Mouse (Mus musculus): ENCODE measurements around the gene Otos.

Gene Otos

DNA sequence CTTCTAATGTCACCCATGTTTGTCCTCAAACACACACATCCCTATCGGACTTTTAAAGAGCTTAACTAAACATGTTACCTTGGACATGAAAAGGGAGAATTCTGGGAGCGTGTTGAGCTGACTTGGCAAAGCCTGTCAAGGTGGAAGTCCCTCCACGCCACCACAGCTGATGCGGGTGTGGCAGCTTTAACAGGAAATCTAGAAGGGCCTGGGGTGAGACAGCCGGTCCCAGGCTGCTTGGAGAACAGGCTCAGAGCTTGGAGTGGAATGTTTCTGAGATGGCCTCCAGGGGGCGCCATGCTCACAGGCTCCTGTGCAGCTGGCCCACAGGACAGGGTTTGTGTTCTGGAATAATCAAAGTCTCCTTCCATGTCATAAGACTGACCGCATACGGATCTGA lies at the start of gene Otos:
TSS of gene Otos (minus strand) at position 169 of the 400 bp plus-strand sequence.
- DNase-seq: peak; percentile 64

DNA sequence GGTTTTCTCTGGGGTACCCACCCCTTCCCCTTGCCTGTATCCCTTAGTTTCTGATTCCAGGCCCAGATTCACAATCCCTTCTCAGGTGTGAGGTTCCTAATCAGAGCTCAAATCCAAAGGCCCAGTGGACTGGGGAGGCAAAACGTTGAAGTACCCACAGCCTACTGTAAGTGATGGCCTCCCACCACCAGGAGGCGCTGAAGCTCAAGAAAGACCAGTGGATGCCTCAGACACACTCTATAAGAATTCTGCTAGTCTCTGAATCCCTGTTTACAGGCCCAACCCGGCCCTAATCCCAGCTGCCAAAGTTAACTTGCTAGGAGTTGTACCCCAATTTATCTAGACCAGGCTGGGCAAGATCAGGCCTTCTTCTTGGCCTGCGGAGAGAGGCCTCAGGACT lies 48.2 kb upstream of the Otos start:
- peak; percentile 74 for DNase-seq

DNA sequence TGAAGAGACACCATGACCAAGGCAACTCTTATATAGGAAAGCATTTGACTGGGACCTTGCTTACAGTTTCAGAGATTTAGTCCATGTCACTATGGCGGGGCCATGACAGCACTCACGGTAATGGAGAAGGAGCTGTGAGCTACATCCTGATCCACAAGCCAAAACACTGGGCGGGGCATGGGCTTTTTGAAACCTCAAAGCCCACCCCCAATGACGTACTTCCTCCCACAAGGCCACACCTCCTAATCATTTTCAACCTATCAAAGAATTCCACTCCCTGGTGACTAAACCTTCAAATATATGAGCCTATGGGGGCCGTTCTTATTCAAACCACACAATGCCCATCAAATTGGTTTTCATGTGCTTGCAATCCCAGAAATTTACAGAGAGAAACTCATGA lies 47.1 kb upstream of the Otos start:
- DNase-seq: no peak

DNA sequence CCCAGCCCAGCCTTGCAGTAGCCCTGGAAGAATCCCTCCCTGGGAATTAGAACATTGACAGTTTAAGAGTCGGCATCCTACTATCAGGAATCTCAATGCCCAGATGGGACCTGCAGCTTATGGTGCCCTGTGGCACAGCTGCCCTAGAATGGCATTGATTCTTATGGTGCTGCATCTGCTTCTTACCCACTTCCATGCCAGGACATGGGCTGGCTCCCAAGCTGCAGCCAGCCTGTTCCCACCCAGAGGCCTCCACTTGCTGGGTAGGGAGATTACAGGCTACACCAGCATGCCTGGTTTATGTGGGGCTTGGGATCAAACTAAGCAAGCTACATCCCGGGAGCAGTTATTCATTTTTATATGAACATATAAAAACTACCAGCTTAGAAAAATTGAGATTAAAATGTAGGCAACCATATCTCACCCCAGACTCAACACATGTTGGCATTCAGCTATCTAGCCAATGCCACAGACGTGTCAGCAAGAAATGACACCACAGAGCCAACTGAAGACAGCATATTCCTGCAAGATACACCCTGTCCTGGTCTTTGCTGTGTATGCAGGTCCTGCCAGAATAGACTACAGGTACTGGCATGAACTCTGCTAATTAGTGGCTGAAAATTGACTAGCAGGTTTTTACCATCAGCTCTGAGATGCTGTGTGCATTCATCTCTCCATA lies 42.7 kb upstream of the Otos start:
- DNase-seq: no peak

DNA sequence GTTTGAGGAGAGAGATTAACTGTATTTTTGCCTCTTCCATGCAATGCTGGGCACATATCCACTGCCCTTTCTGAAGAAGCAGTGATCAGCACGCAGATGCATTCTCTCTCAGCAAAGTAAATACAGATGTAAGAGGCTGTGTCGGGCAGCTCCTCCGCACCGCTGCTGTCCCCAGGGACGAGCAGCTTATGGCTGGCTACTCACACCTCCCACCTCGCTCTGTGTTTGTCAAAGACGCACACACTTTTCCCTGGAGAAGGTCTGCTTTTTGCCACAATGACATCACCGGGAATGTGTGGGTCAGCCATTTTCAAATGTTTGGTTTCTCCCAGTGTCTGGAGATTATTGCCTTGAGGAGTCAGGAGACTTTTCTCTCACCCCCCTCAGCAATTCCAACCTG lies 38.4 kb upstream of the Otos start:
- no peak for DNase-seq

DNA sequence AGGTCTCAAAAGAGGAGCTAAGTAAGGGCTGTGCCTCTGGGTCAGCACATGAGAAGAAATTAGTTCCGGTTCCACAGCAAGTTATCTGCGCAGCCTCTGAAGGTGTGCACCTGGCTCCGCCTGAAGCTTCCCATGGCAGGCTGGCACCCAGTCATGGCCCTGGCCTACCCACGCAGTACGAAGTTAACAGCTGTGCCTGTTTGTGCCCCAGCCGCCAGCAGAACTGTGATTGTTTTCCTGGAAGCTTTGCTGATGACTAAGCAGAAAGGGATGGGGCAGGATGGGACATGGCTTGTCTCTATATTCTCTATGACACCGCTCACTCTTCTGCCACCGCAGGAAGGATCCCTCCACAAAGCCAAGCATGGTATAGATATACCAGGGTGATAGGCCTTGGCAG lies 34.5 kb upstream of the Otos start:
- no peak for DNase-seq

DNA sequence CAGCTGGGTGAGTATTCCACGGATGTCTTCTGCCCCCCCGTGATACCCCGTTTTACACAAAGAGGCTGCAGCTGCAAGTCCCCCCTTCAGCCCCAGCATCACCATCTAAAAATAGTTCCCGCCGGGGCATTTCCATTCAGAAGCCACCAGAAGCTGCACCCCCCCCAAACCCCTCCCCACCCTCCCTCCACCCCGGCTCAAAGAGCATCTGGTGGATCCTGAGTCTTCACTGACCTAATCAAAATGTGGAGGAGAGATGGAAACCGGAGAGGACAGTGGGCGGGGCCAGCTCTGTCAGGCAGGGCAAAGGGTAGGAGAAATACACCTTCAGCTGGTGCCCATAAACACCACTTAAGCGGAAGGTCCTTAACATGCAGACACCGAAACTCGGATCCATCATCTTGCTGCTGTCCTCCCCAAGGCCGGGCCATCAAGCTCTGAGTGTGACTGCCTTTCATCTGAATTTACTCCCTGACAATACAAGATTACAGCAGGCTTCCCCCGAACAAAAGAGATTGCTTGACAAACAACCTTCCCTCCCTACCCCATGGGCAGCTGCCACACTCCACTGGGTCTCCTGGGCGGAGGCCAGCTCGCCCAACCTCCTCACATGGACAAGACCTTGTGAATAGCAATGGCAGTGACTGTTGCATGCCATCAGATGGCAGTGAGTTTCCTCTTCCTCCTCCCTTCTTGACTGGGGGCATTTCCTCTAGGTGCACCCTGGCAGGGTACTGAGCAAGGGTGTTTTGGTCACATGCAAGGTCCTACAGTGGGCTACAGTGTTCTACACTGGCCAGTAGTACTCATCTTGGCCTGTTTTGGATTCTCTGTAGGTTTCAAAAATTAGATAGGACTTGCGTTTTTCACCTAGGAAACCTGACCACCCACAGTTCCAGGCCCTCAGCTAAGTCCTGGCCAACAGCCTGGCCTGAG lies 32.3 kb upstream of the Otos start:
- DNase-seq: no peak

DNA sequence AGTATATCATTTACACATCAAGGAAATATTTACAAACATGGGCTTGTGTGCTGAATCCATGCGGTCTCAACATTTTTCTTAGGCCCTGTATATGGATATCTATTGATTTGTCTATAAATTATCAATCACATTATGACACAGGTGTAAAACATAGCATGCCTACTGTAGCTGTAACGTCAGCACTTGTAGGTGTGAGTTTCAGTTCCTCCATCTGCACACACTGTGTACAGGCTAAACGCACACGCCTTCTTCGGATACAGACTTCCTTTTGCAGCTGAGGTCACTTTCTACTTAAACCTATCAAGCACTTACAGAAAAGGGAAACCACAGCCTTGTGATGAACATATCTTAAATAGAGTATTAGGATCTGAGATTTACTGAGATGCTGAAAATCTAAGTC lies 30.1 kb upstream of the Otos start:
- no peak for DNase-seq

DNA sequence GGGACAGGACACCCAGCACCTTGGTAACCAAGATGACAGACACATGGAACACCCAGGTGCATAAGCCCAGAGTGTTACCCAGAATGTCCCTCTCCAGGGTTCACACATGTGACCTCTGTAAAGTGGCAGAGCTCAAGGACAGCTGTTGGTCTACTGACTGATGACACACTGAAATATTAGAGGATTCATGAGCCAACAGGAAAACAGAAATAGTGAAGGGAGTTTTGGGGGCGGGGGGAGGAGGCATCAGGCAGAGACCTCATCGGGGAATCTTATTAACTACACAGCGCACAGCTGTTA lies 28.0 kb upstream of the Otos start:
- no peak for DNase-seq

DNA sequence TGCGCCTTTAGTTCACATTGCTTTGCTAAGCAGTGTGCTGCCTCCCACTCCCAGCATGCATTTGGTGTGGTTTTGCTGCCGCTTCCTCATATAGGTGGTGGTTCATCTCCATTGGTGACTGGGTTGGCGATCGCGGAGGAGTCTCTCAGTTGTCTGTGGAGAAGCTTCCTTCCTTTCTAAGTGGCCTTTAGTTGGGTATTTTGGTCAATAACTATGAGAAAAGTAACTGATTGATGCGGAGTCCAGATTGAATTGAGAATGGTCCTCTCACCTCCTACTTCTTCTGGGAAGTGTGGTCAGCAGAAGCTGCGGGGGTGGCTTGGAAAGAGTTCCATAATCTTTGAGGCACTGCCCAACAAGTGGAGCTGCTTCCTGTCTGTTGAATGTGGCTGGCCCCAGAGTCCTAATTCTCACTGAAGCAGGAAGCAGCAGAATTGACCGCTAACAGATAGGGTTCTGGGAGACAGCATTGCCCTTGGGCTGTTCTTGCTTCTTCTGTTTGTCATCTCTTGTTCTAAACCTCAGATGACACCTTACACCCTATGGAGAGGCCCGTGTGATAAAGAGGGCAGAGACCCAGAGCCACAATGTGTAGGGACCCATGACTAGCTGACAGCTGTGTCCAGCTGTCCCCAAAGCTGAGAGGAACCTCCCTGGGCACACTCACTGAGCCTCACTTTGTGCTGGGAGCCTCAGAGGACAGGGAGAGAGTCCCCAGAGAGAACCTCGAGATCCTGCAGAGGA lies 27.5 kb upstream of the Otos start:
- DNase-seq: no peak

DNA sequence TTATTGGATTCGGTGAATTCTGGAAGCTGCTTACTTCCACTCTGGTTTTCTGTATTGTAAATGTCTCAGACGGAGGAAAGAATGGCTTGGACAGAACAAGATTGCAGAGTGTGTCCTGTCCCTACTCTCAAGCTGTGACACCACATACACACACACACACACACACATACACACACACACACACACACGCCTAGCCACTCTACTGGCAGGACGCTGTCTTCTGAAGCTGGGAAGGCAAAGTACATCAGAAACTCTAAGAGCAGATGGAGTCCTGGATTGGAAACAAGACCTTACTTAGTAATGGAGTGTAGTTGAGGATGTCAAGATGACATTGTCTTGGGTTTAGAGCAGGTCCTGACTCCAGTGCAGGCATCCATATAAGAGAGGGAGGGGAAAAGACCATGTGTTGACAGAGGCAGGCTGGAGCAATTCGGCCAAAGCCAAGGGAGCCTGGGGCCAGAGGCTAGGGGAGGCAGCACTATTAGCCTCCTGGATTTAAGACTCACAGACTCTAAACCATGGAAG lies 24.7 kb upstream of the Otos start:
- DNase-seq: no peak

DNA sequence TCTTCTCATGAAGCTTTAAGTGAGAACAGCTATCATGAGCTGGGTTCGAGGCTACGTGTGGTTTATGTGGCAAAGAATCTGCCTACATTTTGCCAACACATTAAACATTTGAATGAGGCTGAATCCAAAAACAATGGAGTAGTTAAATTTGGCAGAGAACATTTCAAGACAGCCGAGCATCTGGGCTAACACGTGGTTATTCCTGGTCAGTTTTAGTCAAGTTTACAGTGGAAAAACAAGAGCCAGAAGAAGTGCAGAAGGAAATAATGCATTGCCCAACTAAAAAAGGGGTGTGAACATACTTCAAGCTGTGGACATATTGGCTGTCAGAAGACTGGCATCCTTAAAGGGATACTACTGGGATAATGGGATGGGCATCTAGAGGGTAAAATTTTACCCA lies 22.7 kb upstream of the Otos start:
- no peak for DNase-seq

DNA sequence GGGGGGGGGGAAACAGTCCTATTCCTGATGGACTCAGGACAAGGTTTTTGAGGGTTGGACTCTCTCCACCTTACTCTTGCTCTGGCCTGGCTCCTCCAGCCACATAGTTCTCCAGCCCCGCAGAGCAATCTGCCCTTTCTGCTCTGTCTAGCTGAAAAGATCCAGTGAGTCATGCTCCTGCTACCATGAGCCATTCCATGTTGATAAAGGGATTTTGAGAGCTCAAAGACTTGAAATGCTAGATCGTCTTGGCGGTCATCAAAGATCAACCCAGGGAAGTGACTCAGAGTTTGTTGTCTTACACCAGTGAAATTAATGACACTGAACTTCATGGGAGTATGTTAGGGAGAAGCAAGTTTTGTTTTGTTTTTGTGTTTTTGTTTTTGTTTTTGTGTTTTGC lies 20.8 kb upstream of the Otos start:
- DNase-seq: no peak

DNA sequence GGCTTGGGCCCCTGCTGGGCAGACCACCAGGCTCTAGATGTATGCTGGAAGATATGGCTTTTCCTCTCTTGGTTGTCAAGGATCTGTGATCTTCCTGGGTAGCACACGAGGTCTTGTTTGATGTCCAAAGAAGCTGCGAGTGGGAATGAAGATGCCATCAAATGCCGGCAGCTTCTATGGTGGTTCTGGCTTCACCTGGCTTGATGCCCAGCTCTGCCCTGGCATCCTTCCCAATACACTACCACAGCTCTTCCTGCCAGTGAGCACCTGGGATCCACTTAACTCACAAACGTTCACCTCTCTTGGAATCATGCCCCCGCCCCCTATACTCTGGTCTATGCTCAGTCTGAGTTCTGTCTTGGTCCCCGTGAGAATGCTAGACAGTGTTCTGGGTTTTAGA lies 18.5 kb upstream of the Otos start:
- no peak for DNase-seq

DNA sequence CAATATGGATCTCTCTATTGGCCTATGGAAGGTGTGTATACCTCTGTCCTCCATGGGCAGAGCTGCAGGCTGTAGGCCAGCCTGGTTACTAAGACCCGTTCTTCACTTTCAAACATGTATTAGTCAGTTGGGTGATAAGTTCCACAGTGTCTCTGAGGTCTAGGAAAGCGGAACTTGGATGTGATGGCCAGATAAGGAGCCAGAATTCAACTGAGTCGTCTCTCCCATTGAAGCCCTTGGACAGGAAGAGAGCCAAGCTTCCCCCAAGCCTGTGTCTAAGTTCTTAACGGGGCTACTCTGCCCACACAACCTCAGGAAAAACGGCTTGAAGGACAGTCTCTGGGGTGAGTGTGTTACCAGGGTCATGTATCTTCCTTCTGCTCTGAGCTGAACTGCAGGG lies 10.8 kb upstream of the Otos start:
- no peak for DNase-seq

DNA sequence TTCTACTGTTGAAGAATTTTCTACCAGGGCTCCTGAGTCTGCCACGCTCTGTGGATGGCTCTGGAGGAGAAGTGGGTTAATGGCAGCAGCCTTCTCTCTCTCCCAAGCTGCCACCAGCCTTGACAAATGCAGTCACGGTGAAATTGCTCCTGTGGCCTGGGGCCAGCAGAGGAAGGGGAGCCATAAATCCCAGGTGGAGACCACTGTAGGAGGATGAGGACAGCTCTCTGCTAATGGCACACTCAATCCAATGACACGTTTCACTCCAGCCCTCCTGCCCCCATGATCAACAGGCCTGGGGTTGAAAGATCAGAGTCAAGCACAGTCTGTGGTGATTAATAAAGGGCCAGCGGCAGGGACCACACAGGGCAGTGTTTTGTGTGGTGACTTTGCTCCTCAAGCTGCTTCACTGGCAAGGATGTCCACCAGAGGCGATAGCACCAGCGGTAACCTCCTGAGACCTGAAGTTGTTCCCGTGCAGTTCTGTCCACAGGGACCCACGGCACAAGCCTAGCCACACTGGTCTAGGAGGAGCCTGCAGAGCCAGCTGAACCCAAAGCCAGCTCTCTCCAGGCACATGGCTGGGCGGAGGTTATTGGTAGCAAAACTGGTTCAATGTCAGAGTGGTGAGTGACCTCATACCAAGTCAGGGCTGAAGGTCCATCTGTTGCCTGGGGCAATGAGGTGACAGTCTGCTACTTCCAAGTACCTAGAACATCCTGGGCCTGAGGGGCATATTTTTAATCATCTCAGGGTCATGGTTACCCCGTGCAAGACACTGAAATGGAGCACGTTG lies 8.6 kb upstream of the Otos start:
- DNase-seq: no peak

DNA sequence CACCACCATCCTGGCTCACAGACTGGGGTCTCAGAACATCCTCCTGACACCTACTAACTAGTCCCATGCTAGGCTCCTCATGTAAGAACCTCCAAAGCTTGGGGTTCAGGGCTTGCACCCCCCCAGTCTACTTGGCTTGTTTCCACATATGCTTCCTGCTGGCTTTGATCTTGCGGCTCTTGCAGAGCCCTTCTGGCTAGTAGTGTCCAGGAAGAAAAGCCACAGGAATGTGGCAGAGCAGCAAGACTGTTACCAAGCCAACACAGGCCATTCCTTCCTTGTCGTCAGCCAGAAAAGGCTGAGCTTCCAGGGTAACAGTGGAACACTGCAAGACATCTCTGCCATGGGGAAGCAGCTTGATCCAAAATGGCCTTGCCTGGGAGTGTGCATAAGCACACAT lies 6.0 kb upstream of the Otos start:
- no peak for DNase-seq

DNA sequence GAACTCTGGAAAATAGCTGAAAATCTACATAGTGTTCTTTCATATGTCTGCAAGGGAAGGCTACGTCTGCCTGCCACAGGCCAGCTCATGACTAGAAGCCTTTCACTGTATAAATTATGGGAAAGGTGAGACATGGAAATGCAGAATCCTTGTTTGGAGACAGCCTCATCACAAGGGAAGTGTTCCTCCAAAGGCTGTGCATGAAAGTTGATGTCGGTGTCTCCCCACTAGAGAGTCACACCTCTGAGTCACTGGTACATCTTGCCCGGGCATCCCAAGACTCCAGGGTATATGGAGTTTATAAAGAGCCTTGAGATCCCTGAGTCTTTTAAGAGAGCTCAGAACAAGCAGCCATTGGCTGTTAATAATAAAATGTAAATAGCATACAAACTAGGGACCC lies 4.5 kb upstream of the Otos start:
- no peak for DNase-seq

DNA sequence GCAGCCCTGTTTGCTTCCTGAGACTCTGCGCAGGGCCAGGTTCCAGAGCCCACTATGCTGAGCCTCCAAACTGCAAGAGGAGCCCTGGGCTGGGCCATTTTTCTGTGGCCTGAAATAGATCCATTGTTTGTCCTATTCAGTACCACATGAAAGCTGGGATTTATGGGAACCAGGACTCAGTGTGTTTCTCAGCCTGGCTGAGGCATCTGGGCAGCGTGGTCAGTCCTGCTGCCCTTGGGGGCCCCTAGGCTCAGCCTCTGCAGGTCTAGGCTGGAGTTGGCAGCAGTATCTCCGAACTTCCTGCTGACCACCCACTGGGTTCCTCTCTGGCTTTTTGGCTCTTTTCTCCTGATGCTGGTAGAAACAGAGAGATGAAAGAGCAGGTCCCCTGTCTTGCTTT lies 2.8 kb upstream of the Otos start:
- DNase-seq: no peak

DNA sequence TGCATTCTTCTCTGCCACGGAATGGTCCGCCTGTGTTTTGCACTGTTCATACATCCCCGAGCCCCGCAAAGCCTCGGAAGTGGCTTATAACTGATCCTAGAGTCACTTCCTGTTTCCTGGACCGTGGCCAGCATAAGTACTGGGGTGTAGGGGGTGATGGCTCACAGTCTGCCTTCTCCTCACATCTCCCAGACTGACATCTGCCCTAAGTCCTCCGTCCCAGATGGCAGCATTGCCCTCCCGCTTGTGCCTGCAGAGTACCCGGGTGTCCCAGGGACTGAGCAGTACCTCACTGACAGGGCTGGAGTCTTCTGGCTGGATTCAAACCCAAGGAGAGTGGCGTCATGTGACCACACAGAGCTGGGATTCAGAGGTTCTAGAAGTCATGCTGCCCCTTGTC lies 444 bp downstream of the Otos start:
- DNase-seq: no peak

DNA sequence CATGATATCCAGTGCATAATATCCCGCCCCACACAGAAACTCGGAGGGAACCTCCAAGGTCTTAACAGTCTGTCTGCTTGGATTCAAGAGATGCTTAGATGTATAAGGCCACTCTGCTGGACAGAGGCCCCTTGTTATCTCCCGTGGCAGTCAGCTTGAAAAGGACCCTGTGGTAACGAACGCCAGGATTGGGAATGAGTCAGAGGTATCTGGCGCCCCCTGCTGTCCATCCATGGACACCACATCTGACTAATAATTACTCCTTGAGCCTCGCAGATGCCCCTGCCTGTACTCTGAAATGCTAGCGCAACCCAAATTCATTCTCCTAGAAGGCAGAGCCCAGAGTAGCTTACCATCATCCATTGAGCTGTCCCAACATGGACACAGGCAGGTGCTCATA lies 889 bp downstream of the Otos start:
- DNase-seq: peak; percentile 66

DNA sequence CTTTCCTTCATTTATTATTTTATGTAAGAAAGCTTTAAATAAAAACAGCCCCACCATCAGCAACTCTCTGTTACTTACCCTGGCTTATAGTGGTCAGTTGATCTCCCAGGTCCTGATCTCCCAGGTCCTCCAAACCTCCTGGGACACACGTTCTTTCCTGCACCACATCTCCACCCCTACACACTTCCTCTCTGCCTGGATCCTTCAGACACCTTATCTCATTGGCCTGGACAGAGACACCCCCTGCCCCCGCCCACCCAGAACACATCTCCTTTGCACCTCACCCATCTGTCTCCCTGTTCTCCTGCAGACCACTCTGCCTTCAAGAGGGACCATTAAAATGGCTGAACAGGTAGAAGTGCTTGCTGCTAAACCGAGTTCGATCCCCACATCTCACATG lies 1.6 kb downstream of the Otos start:
- no peak for DNase-seq

DNA sequence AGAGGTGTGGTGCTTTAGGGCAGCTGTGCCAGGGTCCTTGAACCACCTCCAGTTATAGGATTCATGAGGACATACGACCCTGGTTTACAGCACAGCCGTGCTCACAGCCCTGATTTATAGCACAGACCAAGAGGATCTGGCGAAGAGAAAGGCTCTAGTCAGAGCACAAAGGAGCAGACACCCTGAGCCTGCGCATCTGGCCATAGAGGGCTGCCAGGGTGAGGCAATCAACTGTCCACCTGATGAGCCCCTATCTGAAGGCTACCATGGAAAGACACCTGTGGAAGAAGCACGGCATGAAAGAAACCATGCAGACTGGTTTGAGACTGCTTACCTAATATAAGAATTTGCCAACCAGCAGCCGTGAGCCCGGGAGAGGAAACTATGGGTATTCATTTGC lies 2.0 kb downstream of the Otos start:
- DNase-seq: no peak
